Mouse (Mus musculus): ENCODE data around the gene Cplx3. TPM values are rescaled to one million over a fixed set of nuclear protein-coding genes. Genes with fewer than 3 reads are reported as not detected.

The Cplx3 gene
- polyA plus RNA-seq, 1 experiment from 2014 or later, result not detected

DNA sequence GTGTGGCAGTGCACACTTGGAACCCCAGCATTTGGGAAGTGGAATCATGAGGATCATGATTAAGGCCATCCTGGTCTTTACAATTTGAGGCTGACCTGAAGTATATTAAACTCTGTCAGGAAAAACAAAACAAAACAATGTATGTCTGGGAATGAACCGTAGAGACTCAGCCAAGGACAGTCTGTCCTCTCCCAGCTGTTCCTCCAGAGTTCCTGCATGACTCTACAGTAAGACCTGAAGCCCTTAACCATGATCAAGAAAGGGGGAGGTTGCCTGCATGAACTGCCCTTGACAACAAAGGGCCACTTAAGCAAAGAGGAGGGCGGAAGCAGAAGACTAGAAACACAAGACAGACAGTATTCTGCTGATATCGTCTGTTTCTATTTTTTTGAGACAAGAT, 30.5 kb downstream of the Cplx3 start:
- no peaks in the 10 kb centered on the region for H3K9me3 ChIP-seq (ENCODE audit: control insufficient read depth, low read length)
- no peaks in the 10 kb centered on the region for H3K27me3 ChIP-seq (ENCODE audit: control insufficient read depth, insufficient read depth, low read depth, low read length)
- H3K4me3 ChIP-seq (ENCODE audit: low read length), result no peak overlapping the region
- 69% methylated on average over 3 of the region's 3 CpGs for WGBS
- no peak overlapping the region for H3K27ac ChIP-seq (ENCODE audit: low read length)
- no peak overlapping the region for H3K9ac ChIP-seq (ENCODE audit: low read length)
- H3K4me2 ChIP-seq (ENCODE audit: low read depth, low read length), result no peak overlapping the region
- H3K36me3 ChIP-seq (ENCODE audit: control insufficient read depth, insufficient read depth, low read length), result peaks cover 21% of the 10 kb centered on the region
- no peak for ATAC-seq (ENCODE audit: low read depth)
- no peaks in the 10 kb centered on the region for H3K4me1 ChIP-seq (replicated peaks; ENCODE audit: control insufficient read depth, insufficient read depth, low read length)

- no peak for ATAC-seq (ENCODE audit: low read depth)
- no peak overlapping the region for H3K4me2 ChIP-seq (ENCODE audit: low read depth, low read length)
- no peak overlapping the region for H3K4me3 ChIP-seq (ENCODE audit: low read length)
Measured at GRCm38 (mm10) chr9:57574397-57574796, 31.7 kb downstream of the Cplx3 start.

GRCm38 (mm10) chr9:57568500-57568899, 37.6 kb downstream of the Cplx3 start:
- no peak for ATAC-seq (ENCODE audit: low read depth)
- Histone ChIP-seq H3K27me3 (ENCODE audit: control insufficient read depth, insufficient read depth, low read depth, low read length) (no peaks in the 10 kb centered on the region), H3K4me3 (ENCODE audit: low read length) (no peak overlapping the region), H3K4me1 (replicated peaks; ENCODE audit: control insufficient read depth, insufficient read depth, low read length) (0 out of 2 replicates have a peak, but pooled peaks cover 2% of the 10 kb centered on the region), H3K4me2 (ENCODE audit: low read depth, low read length) (no peak overlapping the region), H3K27ac (ENCODE audit: low read length) (no peak overlapping the region), H3K9me3 (ENCODE audit: control insufficient read depth, low read length) (no peaks in the 10 kb centered on the region), H3K9ac (ENCODE audit: low read length) (no peak overlapping the region), H3K36me3 (ENCODE audit: control insufficient read depth, insufficient read depth, low read length) (peaks cover 2% of the 10 kb centered on the region; the same call in 1 of the 2 replicates)
- 92% methylated on average over 6 of the region's 6 CpGs for WGBS

More at GRCm38 (mm10) chr9:57574397-57574796, 31.7 kb downstream of the Cplx3 start:
- Histone ChIP-seq H3K27me3 (ENCODE audit: control insufficient read depth, insufficient read depth, low read depth, low read length) (no peaks in the 10 kb centered on the region), H3K27ac (ENCODE audit: low read length) (no peak overlapping the region), H3K36me3 (ENCODE audit: control insufficient read depth, insufficient read depth, low read length) (peaks cover 13% of the 10 kb centered on the region), H3K4me1 (replicated peaks; ENCODE audit: control insufficient read depth, insufficient read depth, low read length) (no peaks in the 10 kb centered on the region), H3K9me3 (ENCODE audit: control insufficient read depth, low read length) (no peaks in the 10 kb centered on the region), H3K9ac (ENCODE audit: low read length) (no peak overlapping the region)

GRCm38 (mm10) chr9:57566846-57567245, 39.2 kb downstream of the Cplx3 start:
- ATAC-seq (ENCODE audit: low read depth), result no peak
- no peak overlapping the region for H3K27ac ChIP-seq (ENCODE audit: low read length)
- 47% methylated on average over 8 of the region's 8 CpGs for WGBS

GRCm38 (mm10) chr9:57565741-57566221, 40.3 kb downstream of the Cplx3 start:
- no peak overlapping the region for H3K4me2 ChIP-seq (ENCODE audit: low read depth, low read length)
- H3K4me3 ChIP-seq (ENCODE audit: low read length), result no peak overlapping the region
- no peak overlapping the region for H3K27ac ChIP-seq (ENCODE audit: low read length)
- no peak overlapping the region for H3K9ac ChIP-seq (ENCODE audit: low read length)
- WGBS, result 42% methylated on average over 10 of the region's 10 CpGs
- no peaks in the 10 kb centered on the region for H3K27me3 ChIP-seq (ENCODE audit: control insufficient read depth, insufficient read depth, low read depth, low read length)
- ATAC-seq (ENCODE audit: low read depth), result no peak
- no peaks in the 10 kb centered on the region for H3K9me3 ChIP-seq (ENCODE audit: control insufficient read depth, low read length)
- peaks cover 19% of the 10 kb centered on the region for H3K4me1 ChIP-seq (replicated peaks; ENCODE audit: control insufficient read depth, insufficient read depth, low read length)
- no peaks in the 10 kb centered on the region for H3K36me3 ChIP-seq (ENCODE audit: control insufficient read depth, insufficient read depth, low read length)

More at GRCm38 (mm10) chr9:57566846-57567245, 39.2 kb downstream of the Cplx3 start:
- Histone ChIP-seq H3K9me3 (ENCODE audit: control insufficient read depth, low read length) (no peaks in the 10 kb centered on the region), H3K27me3 (ENCODE audit: control insufficient read depth, insufficient read depth, low read depth, low read length) (no peaks in the 10 kb centered on the region), H3K4me3 (ENCODE audit: low read length) (no peak overlapping the region), H3K4me1 (replicated peaks; ENCODE audit: control insufficient read depth, insufficient read depth, low read length) (peaks cover 13% of the 10 kb centered on the region), H3K9ac (ENCODE audit: low read length) (no peak overlapping the region), H3K4me2 (ENCODE audit: low read depth, low read length) (no peak overlapping the region), H3K36me3 (ENCODE audit: control insufficient read depth, insufficient read depth, low read length) (peaks cover 2% of the 10 kb centered on the region; the same call in 1 of the 2 replicates)

- Histone ChIP-seq H3K27ac (ENCODE audit: low read length) (no peak overlapping the region), H3K27me3 (ENCODE audit: control insufficient read depth, insufficient read depth, low read depth, low read length) (no peaks in the 10 kb centered on the region), H3K4me3 (ENCODE audit: low read length) (no peak overlapping the region), H3K9me3 (ENCODE audit: control insufficient read depth, low read length) (no peaks in the 10 kb centered on the region), H3K9ac (ENCODE audit: low read length) (no peak overlapping the region), H3K4me1 (replicated peaks; ENCODE audit: control insufficient read depth, insufficient read depth, low read length) (peaks cover 19% of the 10 kb centered on the region), H3K36me3 (ENCODE audit: control insufficient read depth, insufficient read depth, low read length) (no peaks in the 10 kb centered on the region), H3K4me2 (ENCODE audit: low read depth, low read length) (no peak overlapping the region)
- ATAC-seq (ENCODE audit: low read depth), result no peak
- 79% methylated on average over 6 of the region's 6 CpGs for WGBS
Measured at GRCm38 (mm10) chr9:57564609-57565008, 41.5 kb downstream of the Cplx3 start.

DNA sequence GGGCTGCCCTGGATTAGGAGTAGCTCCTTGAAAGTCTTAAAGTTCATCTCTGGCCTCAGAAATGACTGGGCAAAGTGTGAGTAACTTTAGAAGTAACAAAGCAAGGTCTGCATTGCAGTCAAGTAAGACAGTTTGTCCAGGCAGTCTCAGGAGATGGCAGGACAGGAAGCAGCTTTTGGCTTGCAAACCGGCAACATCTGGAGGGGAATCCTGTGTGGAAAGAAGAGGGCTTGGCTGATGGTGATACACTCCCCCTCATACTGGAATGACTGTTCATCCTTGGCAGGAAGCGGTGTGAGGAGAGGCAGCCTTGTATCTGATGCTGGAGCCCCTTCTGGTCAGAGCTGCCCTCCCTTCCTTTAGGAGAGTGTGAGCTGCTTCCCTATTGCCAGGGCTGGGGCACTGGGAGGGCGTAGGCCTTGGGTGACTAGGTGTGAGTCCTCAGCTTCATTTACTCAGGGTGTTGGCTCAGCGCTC, 43.1 kb downstream of the Cplx3 start:
- no peaks in the 10 kb centered on the region for H3K27me3 ChIP-seq (ENCODE audit: control insufficient read depth, insufficient read depth, low read depth, low read length)
- H3K4me2 ChIP-seq (ENCODE audit: low read depth, low read length), result no peak overlapping the region
- WGBS, result 38% methylated on average over 4 of the region's 4 CpGs
- peak; percentile 10; the same call in 1 of the 2 replicates for ATAC-seq (ENCODE audit: low read depth)
- H3K4me1 ChIP-seq (replicated peaks; ENCODE audit: control insufficient read depth, insufficient read depth, low read length), result peaks cover 19% of the 10 kb centered on the region
- no peak overlapping the region; the same call in 1 of the 2 replicates for H3K27ac ChIP-seq (ENCODE audit: low read length)
- H3K4me3 ChIP-seq (ENCODE audit: low read length), result no peak overlapping the region
- no peaks in the 10 kb centered on the region for H3K9me3 ChIP-seq (ENCODE audit: control insufficient read depth, low read length)
- no peaks in the 10 kb centered on the region for H3K36me3 ChIP-seq (ENCODE audit: control insufficient read depth, insufficient read depth, low read length)
- H3K9ac ChIP-seq (ENCODE audit: low read length), result 0 out of 2 replicates have a peak overlapping the region, but pooled peaks have one; percentile 21

- no peaks in the 10 kb centered on the region for H3K36me3 ChIP-seq (ENCODE audit: control insufficient read depth, insufficient read depth, low read length)
- ATAC-seq (ENCODE audit: low read depth), result no peak
- no peaks in the 10 kb centered on the region for H3K27me3 ChIP-seq (ENCODE audit: control insufficient read depth, insufficient read depth, low read depth, low read length)
- H3K9ac ChIP-seq (ENCODE audit: low read length), result peak overlapping the region; percentile 79; the same call in 1 of the 2 replicates
- WGBS, result 67% methylated on average over 13 of the region's 13 CpGs
- H3K4me2 ChIP-seq (ENCODE audit: low read depth, low read length), result peak overlapping the region; percentile 63
- peak overlapping the region; percentile 74 for H3K4me3 ChIP-seq (ENCODE audit: low read length)
- no peaks in the 10 kb centered on the region for H3K9me3 ChIP-seq (ENCODE audit: control insufficient read depth, low read length)
- H3K27ac ChIP-seq (ENCODE audit: low read length), result no peak overlapping the region
- H3K4me1 ChIP-seq (replicated peaks; ENCODE audit: control insufficient read depth, insufficient read depth, low read length), result peaks cover 19% of the 10 kb centered on the region
Measured at GRCm38 (mm10) chr9:57561711-57562099, 44.4 kb downstream of the Cplx3 start.

DNA sequence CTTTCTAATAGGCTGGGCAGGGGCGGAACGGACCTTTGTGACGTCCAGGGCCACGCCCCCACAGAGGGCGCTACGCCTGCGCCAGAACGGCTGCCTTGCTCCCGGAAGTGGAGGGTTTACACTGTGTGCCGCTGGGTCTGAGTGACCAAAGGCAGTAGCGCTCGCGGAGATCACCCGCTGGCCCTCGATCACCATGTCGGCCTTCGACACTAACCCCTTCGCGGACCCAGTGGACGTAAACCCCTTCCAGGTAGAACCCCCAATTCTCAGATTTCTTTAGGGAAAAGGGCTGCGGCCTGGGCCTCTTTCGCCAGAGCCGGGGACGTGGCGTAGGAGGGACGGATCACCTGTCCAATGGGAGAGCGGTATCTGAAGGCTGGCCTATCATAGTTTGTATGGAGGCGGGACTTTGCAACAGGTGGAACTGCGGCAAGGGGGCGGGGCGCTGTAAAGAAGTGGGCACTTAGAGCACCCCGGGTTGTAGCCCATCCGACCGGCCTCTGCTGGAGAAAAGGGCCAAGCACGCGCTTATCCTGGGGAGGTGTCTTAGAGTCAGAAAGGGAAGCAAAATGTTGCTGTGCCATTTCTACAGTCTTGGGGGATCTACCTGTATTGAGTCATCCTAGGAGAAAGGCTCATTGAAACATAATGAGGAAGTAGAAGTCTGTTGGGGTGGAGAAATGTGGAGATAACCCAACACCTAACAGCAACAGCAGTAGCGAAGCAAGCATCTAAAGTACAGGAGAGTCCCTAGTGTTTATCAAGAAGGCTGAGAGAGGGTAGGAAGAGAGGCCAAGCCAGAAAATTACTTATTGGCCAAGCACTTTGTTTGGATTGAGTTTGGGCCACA, 45.0 kb downstream of the Cplx3 start, which contains the start of gene Scamp2:
Gene Scamp2 (plus strand): TSS at position 83 of the 850 bp plus-strand sequence.
- peak within 1 kb of the TSS; percentile 79 for H3K9ac ChIP-seq (ENCODE audit: low read length)
- H3K4me2 ChIP-seq (ENCODE audit: low read depth, low read length), result peak within 1 kb of the TSS; percentile 63
- H3K4me3 ChIP-seq (ENCODE audit: low read length), result peak within 1 kb of the TSS; percentile 74
- peak; percentile 99 for ATAC-seq (ENCODE audit: low read depth)
- peak within 1 kb of the TSS; percentile 67 for H3K27ac ChIP-seq (ENCODE audit: low read length)
- H3K4me1 ChIP-seq (replicated peaks; ENCODE audit: control insufficient read depth, insufficient read depth, low read length), result peaks cover 19% of the 10 kb centered on the region
- H3K27me3 ChIP-seq (ENCODE audit: control insufficient read depth, insufficient read depth, low read depth, low read length), result no peaks in the 10 kb centered on the region
- 1% methylated on average over 37 of the region's 37 CpGs for WGBS
- H3K36me3 ChIP-seq (ENCODE audit: control insufficient read depth, insufficient read depth, low read length), result no peaks in the 10 kb centered on the region
- H3K9me3 ChIP-seq (ENCODE audit: control insufficient read depth, low read length), result no peaks in the 10 kb centered on the region
